Mouse (Mus musculus) embryonic facial prominence, embryonic 11.5 days (tissue): ENCODE data around the gene Nanos2. TPM values are rescaled to one million over a fixed set of nuclear protein-coding genes. Genes with fewer than 3 reads are reported as not detected.

Experiments used
- ATAC-seq: fragments of 200-750 bp; cut with Nextera tagmentation; replicated peaks from 2 replicates; pipeline ENCODE4 v1.8.0; 2017; ENCODE audit warnings: low read depth; ENCODE audit not compliant: insufficient number of reproducible peaks, low FRiP score, low TSS enrichment
- DNase-seq: peaks from one replicate; pipeline ENCODE4 v3.0.0-alpha.2; 2015; ENCODE audit warnings: low spot score
- H3K27ac ChIP-seq: fragments of 300-500 bp; sonication (generic); replicated peaks from 2 replicates; pipeline ENCODE4 v1.5.1; 2014; ENCODE audit warnings: mild to moderate bottlenecking, low read depth, low read length, control low read depth
- H3K27me3 ChIP-seq: fragments of 300-500 bp; sonication (generic); 2 replicates; pipeline ENCODE4 v1.6.1; 2014; ENCODE audit warnings: mild to moderate bottlenecking, low read length, moderate library complexity, mixed read lengths; ENCODE audit not compliant: control insufficient read depth, insufficient read depth
- H3K36me3 ChIP-seq: fragments of 300-500 bp; sonication (generic); replicated peaks from 2 replicates; pipeline ENCODE4 v1.6.1; 2014; ENCODE audit warnings: low read depth, mild to moderate bottlenecking, low read length, moderate library complexity, mixed read lengths; ENCODE audit not compliant: control insufficient read depth, insufficient read depth
- H3K4me1 ChIP-seq: fragments of 300-500 bp; sonication (generic); 2 replicates; pipeline ENCODE4 v1.6.1; 2014; ENCODE audit warnings: low read length, mixed read lengths; ENCODE audit not compliant: control insufficient read depth, insufficient read depth
- H3K4me2 ChIP-seq: fragments of 300-500 bp; sonication (generic); 2 replicates; pipeline ENCODE4 v1.6.1; 2014; ENCODE audit warnings: low read depth, mild to moderate bottlenecking, control low read depth, low read length, moderate library complexity
- H3K4me3 ChIP-seq: fragments of 300-500 bp; sonication (generic); 2 replicates; pipeline ENCODE4 v1.5.1; 2014; ENCODE audit warnings: low read depth, low read length, control low read depth
- H3K9ac ChIP-seq: fragments of 300-500 bp; sonication (generic); replicated peaks from 2 replicates; pipeline ENCODE4 v1.6.1; 2014; ENCODE audit warnings: mild to moderate bottlenecking, control low read depth, low read length
- H3K9me3 ChIP-seq: fragments of 300-500 bp; sonication (generic); replicated peaks from 2 replicates; pipeline ENCODE4 v1.6.1; 2016; ENCODE audit warnings: mild to moderate bottlenecking, low read length, inconsistent platforms, mixed read lengths; ENCODE audit not compliant: control insufficient read depth
- WGBS: fragments of 180-500 bp; shearing (Covaris S2); extraction: QIAGEN DNeasy Blood & Tissue Kit; methylation state at CpG from one replicate; pipeline ENCODE4 v1.1.7; 2014; 5-methylcytosine and 5-hydroxymethylcytosine counted together
- polyA plus RNA-seq: library from polyadenylated mRNA; unstranded; fragments of >200 nt; fragmentation: Nextera tagmentation; extraction: Ambion mirVana; gene quantifications from 2 replicates; pipeline ENCODE4 v1.2.1, GENCODE M21; 2014

The Nanos2 gene
- polyA plus RNA-seq, 1 experiment from 2014 or later: not detected

DNA sequence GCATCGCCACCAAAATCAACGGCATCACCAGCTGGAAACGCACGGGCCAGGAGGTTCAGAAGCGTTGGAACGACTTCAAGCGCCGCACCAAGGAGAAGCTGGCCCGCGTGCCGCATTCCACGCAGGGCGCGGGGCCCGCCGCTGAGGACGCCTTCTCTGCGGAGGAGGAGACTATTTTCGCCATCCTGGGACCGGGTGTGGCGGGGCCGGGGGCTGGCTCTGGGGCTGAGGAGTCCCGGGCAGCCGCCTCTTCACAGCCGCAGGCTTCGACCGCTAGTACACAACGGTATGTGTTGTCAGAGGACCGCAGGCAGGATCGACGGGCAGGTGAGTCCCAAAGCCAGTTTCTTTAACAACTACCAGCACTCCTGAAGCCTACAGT lies 5.1 kb downstream of the Nanos2 start:
- WGBS: 2% methylated on average over 31 of the region's 31 CpGs
- H3K27ac ChIP-seq: no peak overlapping the region
- ATAC-seq: no peak
- peaks cover 6% of the 10 kb centered on the region; the same call in 1 of the 2 replicates for H3K4me1 ChIP-seq
- peak overlapping the region; percentile 48 for H3K4me3 ChIP-seq
- peaks cover 11% of the 10 kb centered on the region for H3K27me3 ChIP-seq
- no peaks in the 10 kb centered on the region; the same call in 1 of the 2 replicates for H3K36me3 ChIP-seq
- DNase-seq: no peak
- H3K4me2 ChIP-seq: peak overlapping the region; percentile 87
- peak overlapping the region; percentile 65 for H3K9ac ChIP-seq
- no peaks in the 10 kb centered on the region for H3K9me3 ChIP-seq

DNA sequence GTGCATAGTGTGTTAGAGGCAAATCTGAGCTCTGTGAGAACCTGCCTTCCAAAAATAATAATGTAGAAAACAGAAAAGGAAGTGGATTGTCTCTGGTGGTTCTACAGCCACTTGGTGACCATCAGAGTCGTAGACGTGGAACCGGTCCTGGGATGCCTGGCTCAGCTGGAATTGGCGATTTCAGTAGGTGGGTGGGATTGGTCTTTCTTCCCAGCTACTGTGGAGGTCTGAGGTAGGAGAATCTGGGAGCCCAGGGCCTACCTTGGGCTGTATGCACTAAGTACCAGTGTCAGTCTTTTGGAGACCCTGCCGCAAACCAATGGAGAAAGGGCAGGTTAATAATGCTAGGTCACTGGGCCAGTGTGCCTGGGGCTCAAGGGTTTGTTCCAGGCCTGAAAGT lies 5.8 kb downstream of the Nanos2 start:
- Histone ChIP-seq H3K4me1 (peaks cover 6% of the 10 kb centered on the region; the same call in 1 of the 2 replicates), H3K9ac (no peak overlapping the region), H3K4me2 (no peak overlapping the region; the same call in 1 of the 2 replicates), H3K27me3 (peaks cover 11% of the 10 kb centered on the region), H3K36me3 (no peaks in the 10 kb centered on the region; the same call in 1 of the 2 replicates), H3K27ac (no peak overlapping the region), H3K9me3 (no peaks in the 10 kb centered on the region), H3K4me3 (no peak overlapping the region)
- ATAC-seq: no peak
- WGBS: 84% methylated on average over 5 of the region's 5 CpGs
- DNase-seq: no peak

DNA sequence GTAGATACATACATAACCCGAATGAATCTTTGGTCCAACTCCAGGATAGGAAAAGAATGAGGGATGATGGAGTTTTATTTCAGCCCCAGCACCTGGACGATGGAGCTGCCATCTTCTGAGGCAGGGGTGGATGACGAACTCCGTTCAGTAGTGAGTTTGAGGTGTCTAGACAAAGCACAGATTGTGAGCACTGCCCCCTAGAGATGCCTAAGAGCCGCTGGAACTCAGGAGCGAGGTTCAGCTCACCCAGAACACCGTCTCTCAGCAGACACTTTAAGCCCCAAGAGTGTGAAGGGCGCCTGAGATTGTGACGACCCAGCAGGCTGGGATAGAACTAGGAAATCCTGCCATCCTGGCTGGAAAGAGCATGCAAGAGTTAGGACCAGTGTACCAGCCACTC lies 11.6 kb downstream of the Nanos2 start:
- WGBS: 42% methylated on average over 9 of the region's 9 CpGs
- no peak overlapping the region for H3K9ac ChIP-seq
- H3K4me2 ChIP-seq: no peak overlapping the region
- no peak for ATAC-seq
- H3K9me3 ChIP-seq: no peaks in the 10 kb centered on the region
- no peak overlapping the region for H3K27ac ChIP-seq
- no peak overlapping the region for H3K4me3 ChIP-seq
- peak; percentile 40 for DNase-seq
- no peaks in the 10 kb centered on the region; the same call in 1 of the 2 replicates for H3K4me1 ChIP-seq
- no peaks in the 10 kb centered on the region for H3K27me3 ChIP-seq
- no peaks in the 10 kb centered on the region; the same call in 1 of the 2 replicates for H3K36me3 ChIP-seq

DNA sequence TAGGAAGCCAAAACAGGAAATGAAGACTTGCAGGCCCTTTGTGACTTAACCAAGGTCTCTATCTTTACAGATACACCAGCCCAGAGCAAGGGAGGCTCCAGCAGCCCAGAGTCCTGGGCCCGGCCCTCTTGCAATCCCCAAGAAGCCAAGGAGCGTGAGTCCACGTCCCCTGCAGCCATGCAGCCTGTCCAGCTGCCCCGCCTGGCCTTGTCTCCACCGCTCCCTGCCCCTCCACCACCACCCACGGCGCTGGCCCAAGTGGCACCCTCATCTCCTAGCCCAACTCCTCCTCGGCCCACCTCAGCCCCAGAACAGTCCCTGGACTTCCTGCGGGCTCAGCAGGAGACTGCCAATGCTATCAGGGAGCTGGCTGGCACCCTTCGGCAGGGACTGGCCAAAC lies 13.2 kb downstream of the Nanos2 start:
- DNase-seq: no peak
- WGBS: 51% methylated on average over 10 of the region's 10 CpGs
- ATAC-seq: no peak
- 0 out of 2 replicates have a peak overlapping the region, but pooled peaks have one; percentile 35 for H3K27ac ChIP-seq
- no peaks in the 10 kb centered on the region for H3K9me3 ChIP-seq
- peak overlapping the region; percentile 58 for H3K4me2 ChIP-seq
- H3K36me3 ChIP-seq: peaks cover under 1% of the 10 kb centered on the region; the same call in 1 of the 2 replicates
- H3K9ac ChIP-seq: peak overlapping the region; percentile 55
- H3K4me3 ChIP-seq: peak overlapping the region; percentile 36
- H3K27me3 ChIP-seq: no peaks in the 10 kb centered on the region
- peaks cover 6% of the 10 kb centered on the region for H3K4me1 ChIP-seq

GRCm38 (mm10) chr7:19001066-19001806 lies 14.0 kb downstream of the Nanos2 start:
- Histone ChIP-seq H3K4me3 (peak overlapping the region; percentile 36), H3K27ac (no peak overlapping the region), H3K4me2 (peak overlapping the region; percentile 58), H3K36me3 (peaks cover 7% of the 10 kb centered on the region), H3K4me1 (peaks cover 14% of the 10 kb centered on the region), H3K27me3 (no peaks in the 10 kb centered on the region), H3K9ac (peak overlapping the region; percentile 55), H3K9me3 (no peaks in the 10 kb centered on the region)
- ATAC-seq: no peak; the same call in 1 of the 2 replicates
- 31% methylated on average over 18 of the region's 18 CpGs for WGBS
- DNase-seq: peak; percentile 60

DNA sequence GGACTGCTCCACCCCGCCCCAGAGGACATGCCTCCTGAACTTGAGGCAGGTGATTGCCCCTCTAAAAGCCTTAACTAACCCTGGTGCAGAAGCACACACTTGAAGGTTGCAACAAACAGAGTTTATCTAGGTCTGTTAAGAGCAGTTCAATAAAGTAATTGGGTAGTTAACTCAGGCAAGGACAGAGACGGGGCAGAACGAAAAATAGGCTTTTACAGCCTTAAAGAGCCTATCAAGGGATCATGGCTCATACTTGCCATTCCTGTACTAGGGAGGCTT lies 14.5 kb downstream of the Nanos2 start:
- DNase-seq (no peak), ATAC-seq (no peak)
- H3K9ac ChIP-seq: no peak overlapping the region
- H3K27me3 ChIP-seq: no peaks in the 10 kb centered on the region
- H3K9me3 ChIP-seq: no peaks in the 10 kb centered on the region
- H3K36me3 ChIP-seq: peaks cover 7% of the 10 kb centered on the region
- H3K27ac ChIP-seq: no peak overlapping the region
- H3K4me1 ChIP-seq: peaks cover 14% of the 10 kb centered on the region
- H3K4me2 ChIP-seq: no peak overlapping the region
- WGBS: 76% methylated on average over 3 of the region's 3 CpGs
- no peak overlapping the region for H3K4me3 ChIP-seq

DNA sequence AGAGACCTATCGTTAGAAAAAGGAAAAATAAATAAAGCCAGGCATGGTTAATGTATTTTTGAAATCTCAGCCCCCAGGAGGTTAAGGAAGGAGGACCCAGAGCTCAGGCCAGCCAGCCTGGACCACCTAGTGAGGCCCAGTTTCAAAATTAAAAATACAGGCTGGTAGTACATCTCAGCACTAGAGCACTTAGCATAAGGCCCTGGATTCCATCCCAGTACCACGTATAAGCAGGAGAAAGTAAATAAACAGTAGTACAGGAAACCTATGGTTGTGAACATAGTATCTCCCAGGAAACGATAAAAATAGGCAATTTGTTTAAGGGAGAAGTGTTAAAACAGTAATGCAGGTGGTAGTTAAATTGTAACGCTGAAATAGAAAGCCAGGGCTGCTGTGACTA lies 14.9 kb downstream of the Nanos2 start:
- Histone ChIP-seq H3K27ac (peak overlapping the region; percentile 49; the same call in 1 of the 2 replicates), H3K4me2 (peak overlapping the region; percentile 46)

GRCm38 (mm10) chr7:19002848-19003498 lies 15.8 kb downstream of the Nanos2 start:
- Histone ChIP-seq H3K4me2 (peak overlapping the region; percentile 46), H3K9ac (peak overlapping the region; percentile 37), H3K4me3 (peak overlapping the region; percentile 23), H3K27me3 (no peaks in the 10 kb centered on the region), H3K9me3 (no peaks in the 10 kb centered on the region), H3K36me3 (peaks cover 7% of the 10 kb centered on the region), H3K27ac (no peak overlapping the region), H3K4me1 (peaks cover 14% of the 10 kb centered on the region)
- 2% methylated on average over 17 of the region's 17 CpGs for WGBS
- peak; percentile 95 for DNase-seq
- peak; percentile 20 for ATAC-seq

More for the DNA sequence above, 14.9 kb downstream of the Nanos2 start:
- Histone ChIP-seq H3K9me3 (no peaks in the 10 kb centered on the region), H3K27me3 (no peaks in the 10 kb centered on the region), H3K9ac (peak overlapping the region; percentile 37), H3K4me3 (peak overlapping the region; percentile 23), H3K36me3 (peaks cover 7% of the 10 kb centered on the region), H3K4me1 (peaks cover 14% of the 10 kb centered on the region)
- DNase-seq (no peak), ATAC-seq (no peak)
- WGBS: 40% methylated on average over 4 of the region's 4 CpGs
